Mouse (Mus musculus) testis, adult 2 months (tissue): ENCODE measurements around the gene Nt5c.

Source experiments
- CTCF ChIP-seq: fragments of 200-500 bp; IDR thresholded peaks from 2 replicates; pipeline ENCODE4 v1.5.1; 2012; ENCODE audit warnings: low read depth, mild to moderate bottlenecking, inconsistent platforms, low read length, moderate library complexity; ENCODE audit not compliant: control insufficient read depth, insufficient read depth, insufficient replicate concordance
- POLR2A ChIP-seq: fragments of 200-500 bp; IDR thresholded peaks from 2 replicates; pipeline ENCODE4 v1.6.1; 2012; ENCODE audit warnings: low read depth, mild to moderate bottlenecking, inconsistent platforms, low read length, moderate library complexity; ENCODE audit not compliant: control insufficient read depth

DNA sequence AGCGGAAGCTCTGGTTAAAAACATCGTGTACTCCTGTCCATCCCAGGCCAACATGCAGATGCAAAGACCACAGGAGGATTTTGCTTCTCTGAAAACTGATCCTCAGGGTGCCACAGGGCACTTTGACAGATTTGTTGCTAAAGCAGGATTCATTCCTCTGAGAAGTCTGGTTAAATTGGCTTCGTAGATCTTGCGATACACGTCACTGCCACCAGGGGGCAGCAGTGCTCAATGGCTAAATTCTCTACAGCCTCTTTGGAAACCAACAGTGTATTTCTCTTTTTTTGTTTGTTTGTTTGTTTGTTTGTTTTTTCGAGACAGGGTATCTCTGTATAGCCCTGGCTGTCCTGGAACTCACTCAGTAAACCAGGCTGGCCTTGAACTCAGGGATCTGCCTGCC lies 7.9 kb downstream of the Nt5c start:
- peak; percentile 66; the same call in 1 of the 2 replicates for TF ChIP-seq CTCF
- no peak for TF ChIP-seq POLR2A
